Mouse (Mus musculus) forebrain, embryonic 11.5 days (tissue): ENCODE data around the gene Gm6899. TPM values are rescaled to one million over a fixed set of nuclear protein-coding genes. Genes with fewer than 3 reads are reported as not detected.

ENCODE experiments used
- ATAC-seq: fragments of 200-750 bp; cut with Nextera tagmentation; replicated peaks from 2 replicates; pipeline ENCODE4 v1.8.0; 2017; ENCODE audit warnings: moderate TSS enrichment; ENCODE audit not compliant: low FRiP score
- DNase-seq: peaks from one replicate; pipeline ENCODE4 v3.0.0-alpha.2; 2017; ENCODE audit warnings: low spot score
- H3K27ac ChIP-seq: fragments of 300-500 bp; sonication (generic); 2 replicates; pipeline ENCODE4 v1.5.1; 2014; ENCODE audit warnings: low read depth, low read length
- H3K27me3 ChIP-seq: fragments of 300-500 bp; sonication (generic); 2 replicates; pipeline ENCODE4 v1.6.1; 2014; ENCODE audit warnings: mild to moderate bottlenecking, low read length, mixed read lengths; ENCODE audit not compliant: control insufficient read depth, insufficient read depth
- H3K36me3 ChIP-seq: fragments of 300-500 bp; sonication (generic); 2 replicates; pipeline ENCODE4 v1.6.1; 2014; ENCODE audit warnings: mild to moderate bottlenecking, low read length, moderate library complexity, mixed read lengths; ENCODE audit not compliant: control insufficient read depth, insufficient read depth
- H3K4me1 ChIP-seq: fragments of 300-500 bp; sonication (generic); replicated peaks from 2 replicates; pipeline ENCODE4 v1.6.1; 2014; ENCODE audit warnings: low read length, mixed read lengths; ENCODE audit not compliant: control insufficient read depth, insufficient read depth
- H3K4me2 ChIP-seq: fragments of 300-500 bp; sonication (generic); 2 replicates; pipeline ENCODE4 v1.6.1; 2014; ENCODE audit warnings: low read depth, mild to moderate bottlenecking, low read length, moderate library complexity, mixed read lengths; ENCODE audit not compliant: severe bottlenecking
- H3K4me3 ChIP-seq: fragments of 300-500 bp; sonication (generic); 2 replicates; pipeline ENCODE4 v1.5.1; 2014; ENCODE audit warnings: low read depth, low read length
- H3K9ac ChIP-seq: fragments of 300-500 bp; sonication (generic); 2 replicates; pipeline ENCODE4 v1.6.1; 2014; ENCODE audit warnings: low read length
- H3K9me3 ChIP-seq: fragments of 300-500 bp; sonication (generic); 2 replicates; pipeline ENCODE4 v1.6.1; 2016; ENCODE audit warnings: low read length, mixed read lengths; ENCODE audit not compliant: control insufficient read depth
- WGBS: fragments of 180-500 bp; shearing (Covaris S2); extraction: QIAGEN DNeasy Blood & Tissue Kit; methylation state at CpG from one replicate; pipeline ENCODE4 v1.1.7; 2014; 5-methylcytosine and 5-hydroxymethylcytosine counted together
- polyA plus RNA-seq: library from polyadenylated mRNA; unstranded; fragments of >200 nt; fragmentation: Nextera tagmentation; extraction: Ambion mirVana; gene quantifications from 2 replicates; pipeline ENCODE4 v1.2.1, GENCODE M21; 2014

Gene Gm6899
- polyA plus RNA-seq, 1 experiment from 2014 or later, result not detected

GRCm38 (mm10) chr11:26618475-26619223 is 25.6 kb downstream of the Gm6899 start:
- H3K4me2 ChIP-seq, result no peak overlapping the region
- H3K4me1 ChIP-seq, result no peaks in the 10 kb centered on the region
- WGBS, result 88% methylated on average over 2 of the region's 2 CpGs
- no peaks in the 10 kb centered on the region for H3K9me3 ChIP-seq
- no peak for ATAC-seq
- no peaks in the 10 kb centered on the region for H3K36me3 ChIP-seq
- H3K27ac ChIP-seq, result no peak overlapping the region
- no peak overlapping the region for H3K4me3 ChIP-seq
- no peak overlapping the region for H3K9ac ChIP-seq
- no peaks in the 10 kb centered on the region for H3K27me3 ChIP-seq
- no peak for DNase-seq

- no peak overlapping the region for H3K9ac ChIP-seq
- WGBS, result 90% methylated on average over 5 of the region's 5 CpGs
- H3K4me3 ChIP-seq, result no peak overlapping the region
- H3K4me1 ChIP-seq, result no peaks in the 10 kb centered on the region
- H3K36me3 ChIP-seq, result no peaks in the 10 kb centered on the region
- ATAC-seq (no peak), DNase-seq (no peak)
- H3K27me3 ChIP-seq, result no peaks in the 10 kb centered on the region
- H3K27ac ChIP-seq, result no peak overlapping the region
- H3K9me3 ChIP-seq, result no peaks in the 10 kb centered on the region
- no peak overlapping the region for H3K4me2 ChIP-seq
Observed at GRCm38 (mm10) chr11:26622727-26623126, 29.7 kb downstream of the Gm6899 start.

GRCm38 (mm10) chr11:26636239-26636638 is 43.2 kb downstream of the Gm6899 start:
- no peaks in the 10 kb centered on the region for H3K27me3 ChIP-seq
- no peak overlapping the region for H3K4me2 ChIP-seq
- no peak overlapping the region for H3K9ac ChIP-seq
- H3K9me3 ChIP-seq, result no peaks in the 10 kb centered on the region
- H3K4me3 ChIP-seq, result no peak overlapping the region
- WGBS, result 91% methylated on average over 1 of the region's 1 CpGs
- H3K36me3 ChIP-seq, result no peaks in the 10 kb centered on the region
- ATAC-seq (no peak), DNase-seq (no peak)
- H3K4me1 ChIP-seq, result no peaks in the 10 kb centered on the region
- H3K27ac ChIP-seq, result no peak overlapping the region

- Histone ChIP-seq H3K27me3 (no peaks in the 10 kb centered on the region), H3K9ac (no peak overlapping the region), H3K9me3 (no peaks in the 10 kb centered on the region; the same call in 1 of the 2 replicates), H3K36me3 (no peaks in the 10 kb centered on the region), H3K4me2 (no peak overlapping the region), H3K27ac (no peak overlapping the region), H3K4me3 (no peak overlapping the region), H3K4me1 (no peaks in the 10 kb centered on the region)
- ATAC-seq, result no peak
- WGBS, result 79% methylated on average over 8 of the region's 8 CpGs
- DNase-seq, result no peak
Observed at GRCm38 (mm10) chr11:26640314-26640785, 47.3 kb downstream of the Gm6899 start.

- Histone ChIP-seq H3K4me3 (no peak overlapping the region), H3K4me2 (no peak overlapping the region), H3K36me3 (no peaks in the 10 kb centered on the region), H3K9me3 (no peaks in the 10 kb centered on the region; the same call in 1 of the 2 replicates), H3K9ac (no peak overlapping the region), H3K27me3 (no peaks in the 10 kb centered on the region), H3K27ac (no peak overlapping the region), H3K4me1 (no peaks in the 10 kb centered on the region)
- 85% methylated on average over 1 of the region's 1 CpGs for WGBS
- no peak for ATAC-seq
- no peak for DNase-seq
Observed at GRCm38 (mm10) chr11:26642141-26642540, 49.1 kb downstream of the Gm6899 start.

Other genes with a start within 250 kb of the Gm6899 start
- 31.4 and 33.9 TPM in 2 replicates for gene Fancl, start 207.1 kb upstream of the Gm6899 start, polyA plus RNA-seq
- gene Vrk2, start 758 bp downstream of the Gm6899 start, polyA plus RNA-seq, result 20.8 and 23.6 TPM in 2 replicates